Mouse (Mus musculus) heart, adult 11 months (tissue): Measurements from ENCODE around the gene Adcy5.

Source experiments
- DNase-seq: peaks from one replicate; pipeline ENCODE4 v3.0.0; 2022

Gene Adcy5

DNA sequence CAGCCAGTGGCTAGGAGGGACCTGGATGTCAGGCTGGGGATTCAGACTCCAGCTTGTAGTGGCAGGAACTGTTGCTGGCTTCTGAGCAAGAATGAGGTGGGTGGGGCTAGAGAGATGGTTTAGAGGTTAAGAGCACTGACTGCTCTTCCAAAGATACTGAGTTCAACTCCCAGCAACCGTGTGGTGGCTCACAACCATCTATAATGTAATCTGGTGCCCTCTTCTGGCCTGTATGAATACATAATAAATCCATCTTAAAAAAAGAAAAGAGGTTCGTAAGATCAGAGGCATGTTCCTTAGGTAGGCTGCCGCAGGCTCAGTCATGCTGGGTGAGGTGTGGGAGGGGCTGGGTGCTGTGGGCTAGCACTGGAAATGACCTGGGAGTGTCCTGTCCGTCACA lies 116.9 kb downstream of the Adcy5 start:
- DNase-seq, result no peak

DNA sequence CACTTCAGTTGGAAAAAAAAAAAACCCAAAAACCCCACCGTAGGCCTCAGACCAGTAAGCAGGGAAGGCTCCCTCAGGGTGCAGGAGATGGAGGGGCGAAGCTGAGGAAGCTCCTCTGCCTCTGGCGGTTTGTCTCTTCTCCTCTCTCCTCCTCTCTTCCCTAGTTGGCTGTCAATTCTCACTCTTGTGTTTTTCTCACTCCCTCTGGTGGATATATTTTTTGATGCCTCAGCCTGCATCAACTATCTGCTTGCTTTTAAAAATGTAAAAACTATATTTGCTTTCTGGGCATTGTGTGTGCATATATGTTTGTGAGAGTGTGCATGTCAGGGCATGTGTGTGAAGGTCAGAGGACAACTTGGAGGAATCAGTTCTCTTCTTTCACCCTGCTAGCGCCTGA lies 117.7 kb downstream of the Adcy5 start:
- no peak for DNase-seq

DNA sequence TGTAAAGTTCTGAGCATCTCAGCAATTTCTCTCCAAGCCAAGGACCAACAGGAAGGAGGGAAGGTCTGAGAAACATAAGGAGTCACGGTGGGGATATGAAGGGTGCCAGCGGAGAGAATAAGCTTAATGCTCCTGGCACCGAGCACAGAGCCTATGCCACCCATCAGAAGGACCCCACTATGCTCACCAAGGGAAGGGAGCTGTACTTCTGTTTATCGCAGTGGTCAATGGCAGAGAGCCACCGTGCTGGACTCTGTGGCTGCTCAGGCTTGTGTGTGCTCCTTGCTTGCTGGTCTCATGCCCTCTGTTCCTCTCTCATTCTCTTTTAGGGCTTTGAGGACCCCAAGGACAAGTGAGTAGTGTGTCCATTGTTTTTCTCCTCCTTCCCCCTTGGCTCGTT lies 123.5 kb downstream of the Adcy5 start:
- no peak for DNase-seq

DNA sequence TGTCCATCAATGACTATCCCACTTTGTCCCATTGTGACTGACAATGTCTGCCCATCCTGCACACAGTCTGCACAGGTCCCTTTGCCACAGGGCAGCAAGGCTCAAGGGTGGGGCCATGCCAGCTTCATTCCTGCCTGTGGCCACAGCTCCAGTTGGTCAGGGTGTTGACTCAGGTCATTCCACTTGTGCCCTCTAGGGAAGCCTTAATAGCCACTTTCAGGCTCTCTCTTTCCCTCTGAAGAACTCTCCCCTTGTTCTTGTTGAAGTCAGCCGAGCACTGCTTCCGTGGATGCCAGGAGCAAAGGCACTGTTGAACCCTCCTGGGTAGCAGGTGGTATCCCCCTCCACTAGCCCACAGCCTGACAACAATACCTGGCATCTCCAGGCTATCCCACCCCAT lies 127.8 kb downstream of the Adcy5 start:
- DNase-seq, result no peak

DNA sequence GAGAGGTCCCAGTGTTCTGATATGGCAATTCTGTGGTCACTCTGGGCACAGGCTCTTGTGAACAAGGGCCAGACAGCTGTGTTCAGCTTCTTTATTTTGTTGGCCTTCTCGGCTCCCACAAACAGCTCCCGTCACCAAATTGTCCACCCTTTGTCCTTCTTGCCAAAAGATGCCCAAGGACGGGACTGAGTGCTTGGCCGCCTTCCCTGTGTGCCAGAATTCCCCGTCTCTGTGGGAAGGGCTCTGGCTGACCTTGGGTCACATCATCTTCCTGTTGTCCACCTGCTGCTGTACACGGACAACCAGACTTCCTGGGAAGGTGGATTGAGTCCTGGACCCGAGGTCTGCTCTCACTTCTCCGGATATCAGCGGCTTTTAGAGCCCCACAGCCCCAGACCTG lies 131.1 kb downstream of the Adcy5 start:
- no peak for DNase-seq

DNA sequence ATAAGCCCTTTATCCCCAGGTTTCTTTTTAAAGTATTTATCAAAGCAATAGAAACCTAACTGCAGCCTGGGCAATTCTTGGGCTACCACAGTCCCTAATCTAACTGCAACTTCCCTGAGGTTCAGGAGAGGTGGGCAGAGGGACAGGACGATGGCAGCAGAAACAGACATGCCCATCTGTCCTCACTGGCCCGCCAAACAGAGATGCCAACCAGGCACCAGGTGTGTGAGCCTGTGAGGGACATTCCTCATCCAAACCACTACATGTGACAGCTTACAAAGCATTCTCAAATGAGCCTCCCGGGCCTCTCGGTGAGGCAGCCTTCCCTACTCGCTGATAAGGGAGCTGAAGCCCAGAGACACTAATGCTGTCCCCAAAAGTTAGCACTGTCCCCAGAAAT lies 132.6 kb downstream of the Adcy5 start:
- no peak for DNase-seq

DNA sequence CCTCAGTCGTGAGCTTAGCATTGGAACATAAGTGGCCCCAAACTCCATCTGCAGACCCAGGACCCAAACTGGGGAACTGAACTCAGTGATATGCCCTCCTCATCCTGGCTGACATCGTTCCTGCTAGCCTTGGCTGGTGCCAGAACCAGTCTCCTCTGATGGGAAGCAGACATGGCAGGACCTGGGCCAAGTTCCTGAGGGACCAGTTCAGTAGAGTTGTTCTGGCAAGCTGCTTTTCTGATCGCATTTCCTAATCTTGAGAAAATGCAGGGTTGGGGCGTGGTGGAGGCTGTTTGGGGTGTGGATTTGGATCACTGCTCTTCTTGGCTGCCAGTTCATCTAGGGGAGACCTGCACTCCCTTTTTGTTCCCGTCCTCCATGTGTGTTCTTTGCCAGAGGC lies 143.1 kb downstream of the Adcy5 start:
- peak; percentile 91 for DNase-seq

DNA sequence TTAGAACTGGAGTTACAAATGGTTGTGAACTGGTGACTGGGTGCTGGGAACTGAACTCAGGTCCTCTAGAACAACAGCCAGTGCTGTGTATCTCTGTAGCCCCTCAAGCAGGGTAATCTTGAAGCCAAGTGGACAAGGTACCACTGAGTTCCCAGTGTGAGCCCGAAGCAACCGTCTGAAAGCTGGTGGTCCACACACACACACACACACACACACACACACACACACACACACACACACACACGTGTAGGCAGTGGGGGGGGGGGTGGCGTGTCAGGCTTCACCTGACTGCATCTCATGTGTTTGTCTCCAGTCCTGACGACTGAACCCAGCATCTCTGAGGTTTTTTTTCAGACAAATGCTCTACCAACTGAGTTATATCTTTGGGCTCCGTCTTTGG lies 145.5 kb downstream of the Adcy5 start:
- DNase-seq, result peak; percentile 51

DNA sequence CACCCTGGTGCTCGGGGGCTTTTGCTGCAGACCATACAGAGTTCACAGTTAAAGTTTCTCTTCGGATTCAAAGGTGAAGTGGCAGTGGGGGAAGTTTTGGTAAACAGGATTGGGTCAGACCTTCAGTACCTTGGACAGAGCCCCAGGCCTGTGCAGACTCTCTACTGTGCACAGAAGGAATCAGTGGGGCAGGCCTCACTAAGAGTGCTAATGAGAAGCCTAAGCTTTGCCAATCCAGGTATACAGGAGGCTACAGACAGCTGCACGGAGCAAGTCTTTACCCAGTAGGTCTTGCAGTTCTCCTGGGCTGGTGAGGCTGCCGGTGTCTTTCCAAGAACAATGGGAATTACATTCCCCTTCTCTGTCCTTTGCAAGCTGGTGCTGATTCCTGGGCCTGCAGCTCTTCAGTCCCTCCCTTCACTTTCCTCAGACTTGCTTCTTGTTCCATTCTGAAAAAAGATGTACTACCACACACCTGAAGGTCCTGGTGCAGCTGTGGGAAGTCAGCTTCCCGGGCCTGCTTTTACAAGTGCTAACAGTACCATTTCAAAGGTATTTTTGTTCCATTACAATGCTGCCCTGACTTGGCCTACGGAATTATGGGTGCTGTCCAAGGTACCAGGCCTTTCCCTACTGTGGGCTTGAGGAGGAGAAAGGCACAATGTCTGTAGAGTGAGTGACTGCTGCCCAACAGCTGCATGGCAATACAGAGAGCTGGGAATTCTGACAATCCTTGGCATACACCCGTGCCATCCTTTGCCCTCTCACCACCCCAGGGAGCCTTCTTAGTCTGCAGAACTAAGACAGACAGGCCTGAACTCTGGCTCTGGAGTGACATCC lies 148.0 kb downstream of the Adcy5 start:
- peak; percentile 60 for DNase-seq

DNA sequence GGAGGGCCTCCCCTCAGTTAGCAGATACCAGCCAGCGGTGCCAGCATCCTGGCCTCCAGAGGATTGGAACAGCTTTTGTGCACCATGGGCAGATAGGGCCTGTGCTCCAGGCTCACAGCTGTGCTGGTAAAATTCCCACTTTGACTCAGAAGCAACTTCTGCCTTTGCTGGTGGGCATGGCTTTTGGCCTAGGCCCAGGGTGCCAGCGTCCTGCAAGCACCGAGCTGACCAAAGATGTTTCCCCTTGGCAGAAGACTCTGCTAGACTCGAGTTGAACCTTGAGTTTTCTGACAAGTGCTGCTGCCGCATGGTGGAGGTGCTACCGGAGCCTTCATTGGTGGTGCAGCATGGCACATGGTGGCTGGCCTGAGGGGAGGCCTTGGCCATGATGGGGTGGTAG lies 149.0 kb downstream of the Adcy5 start:
- peak; percentile 88 for DNase-seq

DNA sequence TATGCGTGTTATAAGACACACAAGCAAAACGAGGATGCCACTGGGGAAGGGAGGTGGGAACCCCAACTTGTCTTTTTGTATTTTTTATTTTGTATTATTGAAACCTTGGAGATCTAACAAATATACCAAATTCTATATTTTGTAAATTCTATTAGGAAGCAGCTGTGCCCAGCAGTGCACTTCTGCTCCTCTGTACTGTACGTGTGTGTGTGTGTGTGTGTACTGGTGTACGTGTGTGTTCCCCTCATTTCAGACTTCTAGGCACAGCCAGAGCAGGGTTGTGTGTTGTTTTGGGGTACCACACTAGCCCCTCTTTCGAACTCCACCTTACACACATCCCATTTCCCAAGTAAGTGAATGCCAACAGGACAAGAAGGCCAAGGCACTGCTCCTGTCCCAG lies 149.7 kb downstream of the Adcy5 start:
- DNase-seq, result peak; percentile 55

DNA sequence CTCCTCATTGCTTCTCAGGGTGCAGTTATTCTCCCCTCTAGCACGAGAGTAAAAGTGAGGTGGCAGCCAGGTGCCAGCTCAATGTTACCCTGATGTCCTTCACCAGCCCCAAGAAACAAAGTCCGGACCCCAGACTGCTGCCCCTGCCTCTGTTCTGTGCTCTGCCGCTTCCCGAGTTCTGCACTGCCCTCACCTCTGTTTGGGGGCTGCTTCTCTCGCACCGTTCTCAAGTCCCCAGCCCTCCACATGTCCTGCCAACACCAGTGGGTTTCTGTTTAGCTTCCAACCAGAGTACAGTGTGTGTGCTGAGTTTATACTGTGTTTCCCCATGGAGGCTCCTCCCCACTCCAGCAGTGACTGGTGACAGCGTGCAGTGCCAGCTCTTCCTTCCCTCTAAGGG lies 150.5 kb downstream of the Adcy5 start:
- peak; percentile 74 for DNase-seq

DNA sequence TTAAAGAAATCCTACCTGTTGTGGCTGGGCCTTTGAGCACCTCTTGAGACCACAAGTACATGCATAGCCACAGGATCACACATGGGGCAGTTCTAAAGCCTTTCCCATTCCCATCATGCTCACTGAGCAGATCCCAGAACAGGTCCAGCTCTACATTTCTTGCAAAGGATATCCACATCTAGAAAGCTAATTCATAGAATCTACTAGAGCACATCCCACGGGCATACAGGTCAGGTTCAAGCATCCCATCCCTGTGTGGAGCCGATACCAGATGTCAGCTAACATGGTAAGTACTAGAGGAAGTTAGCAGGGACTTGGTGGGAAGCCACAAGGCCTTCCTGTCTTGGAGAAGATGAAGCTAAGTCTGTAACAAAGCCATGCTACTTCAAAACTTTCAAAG lies 152.0 kb downstream of the Adcy5 start:
- DNase-seq, result peak; percentile 55

DNA sequence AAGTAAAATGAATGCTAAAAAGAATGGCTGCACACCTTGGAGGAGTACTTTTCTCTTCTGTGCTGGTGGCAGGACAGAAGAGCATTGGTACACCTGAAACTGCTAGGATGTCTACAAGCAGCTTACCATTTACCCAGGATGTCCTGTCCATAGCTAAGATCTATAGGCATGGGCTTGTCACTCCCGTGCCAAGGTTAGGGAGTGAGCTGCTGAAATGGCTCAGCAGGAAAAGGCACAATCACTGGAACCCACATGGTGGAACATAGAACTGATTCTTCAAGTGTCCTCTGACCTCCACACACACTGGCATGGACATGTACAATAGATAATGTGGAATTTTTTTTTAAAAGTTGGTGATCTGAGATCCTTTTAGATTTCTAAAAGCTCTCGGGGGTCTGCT lies 152.7 kb downstream of the Adcy5 start:
- peak; percentile 73 for DNase-seq

DNA sequence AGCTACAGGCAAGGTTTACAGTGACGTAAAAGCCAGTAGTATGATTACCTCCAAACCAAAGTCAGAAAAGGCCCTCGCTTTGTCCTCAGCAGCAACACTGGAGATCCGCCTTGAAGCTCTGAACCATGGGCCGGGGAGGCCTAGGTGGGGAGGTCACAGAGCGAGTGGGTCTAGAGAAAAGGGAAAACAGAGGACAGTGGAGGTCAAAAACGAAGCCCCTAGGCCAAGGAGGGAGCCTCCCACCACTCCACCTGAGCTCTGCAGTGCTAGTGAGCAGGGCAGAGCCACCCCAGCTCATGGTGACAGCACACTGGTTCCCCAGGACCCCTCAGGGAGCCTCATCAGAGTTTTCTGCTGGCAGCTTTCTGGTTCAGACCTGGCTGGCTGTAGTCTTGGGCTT lies 153.3 kb downstream of the Adcy5 start:
- DNase-seq, result peak; percentile 61

DNA sequence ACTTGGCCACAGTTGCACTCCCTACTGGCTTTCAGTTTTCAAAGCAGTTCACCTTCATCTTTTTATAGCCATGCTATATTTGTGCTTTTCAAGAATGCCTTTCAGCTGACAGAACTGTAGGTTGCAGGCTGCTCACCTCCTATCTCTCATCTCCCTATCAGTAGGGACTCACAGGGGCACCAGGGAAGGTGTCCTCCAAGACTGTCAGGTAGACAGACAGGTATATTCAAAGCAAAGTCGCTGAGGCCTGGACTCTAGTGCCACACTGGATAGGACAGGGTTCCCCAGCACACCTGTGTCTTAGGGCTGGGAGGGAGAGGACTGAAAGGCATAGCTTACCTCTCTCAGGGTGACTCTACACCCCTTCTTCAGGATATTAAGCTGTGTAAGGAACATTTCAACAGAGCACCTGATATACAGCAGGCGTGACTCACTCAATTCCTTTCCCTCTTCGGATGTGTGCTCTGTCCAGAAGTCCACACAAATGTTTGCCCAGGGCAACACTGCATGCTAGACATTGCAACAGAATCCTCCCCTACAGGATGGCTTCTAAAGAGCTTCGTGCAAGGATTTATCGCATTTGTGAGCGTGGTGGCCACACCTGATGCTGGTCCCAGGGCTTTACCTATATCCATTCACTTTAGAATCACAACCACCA lies 153.9 kb downstream of the Adcy5 start:
- peak; percentile 80 for DNase-seq

DNA sequence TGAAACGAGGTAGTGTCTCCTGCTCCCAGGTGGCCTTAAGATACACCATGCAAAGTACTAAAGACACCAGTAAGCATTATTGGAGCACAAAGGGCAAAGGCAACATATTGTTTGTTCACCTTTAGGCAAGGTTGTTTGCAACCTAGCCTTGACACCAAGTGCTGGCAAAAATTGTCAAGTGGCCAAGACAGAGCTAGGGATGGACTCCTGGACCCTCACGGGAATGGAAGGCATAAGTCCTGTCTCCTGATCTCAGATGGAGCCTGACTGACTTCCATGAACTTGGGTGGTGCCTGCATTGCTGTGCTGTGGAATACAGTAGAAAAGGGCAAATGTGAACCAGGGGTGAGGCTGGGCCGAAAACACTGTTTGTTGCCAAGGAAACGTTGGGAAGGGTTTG lies 155.0 kb downstream of the Adcy5 start:
- peak; percentile 79 for DNase-seq

DNA sequence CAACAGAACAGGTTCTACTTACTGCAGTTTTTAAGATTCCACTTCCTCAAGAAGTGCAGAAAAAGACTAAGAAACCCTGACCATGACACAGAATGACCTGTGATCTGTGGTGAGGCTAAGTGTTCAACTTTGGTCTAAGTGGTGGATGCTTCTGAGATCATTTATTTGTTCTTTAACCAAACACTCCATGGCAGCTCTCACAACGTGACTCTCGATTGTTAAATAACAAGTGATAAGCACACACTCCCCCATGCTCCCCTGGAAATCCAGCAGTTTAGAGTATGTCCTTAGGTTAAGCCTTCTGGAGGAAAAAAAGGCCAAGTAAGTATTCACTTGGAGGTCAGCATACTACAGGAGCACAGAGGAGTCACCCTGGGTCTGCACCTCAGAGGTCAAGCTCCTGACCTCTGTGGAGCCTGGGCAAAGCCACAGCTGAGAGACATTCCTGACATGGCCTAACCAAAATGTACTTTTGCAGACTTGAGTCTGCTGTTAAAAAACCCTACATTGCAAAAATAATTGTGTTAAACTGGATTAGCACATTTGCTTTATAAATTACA lies 156.0 kb downstream of the Adcy5 start:
- peak; percentile 73 for DNase-seq

DNA sequence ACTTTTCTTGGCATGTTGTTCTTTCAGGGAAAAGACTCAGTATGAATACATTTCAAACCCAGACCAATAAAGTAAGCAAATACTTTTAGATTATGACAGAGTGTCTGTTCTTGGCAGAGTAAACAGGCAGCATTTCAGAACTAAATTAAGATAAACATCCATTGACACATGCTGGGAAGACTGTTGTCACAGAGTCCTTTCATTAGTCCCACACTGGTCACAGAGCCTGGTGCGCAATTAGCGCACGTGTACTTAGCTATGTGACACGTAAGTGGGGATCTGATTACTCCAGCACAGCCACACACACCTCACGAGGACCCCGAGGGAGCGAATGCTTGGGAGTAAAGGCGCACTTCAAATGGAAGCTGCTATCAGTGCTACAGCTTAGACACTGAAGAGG lies 156.9 kb downstream of the Adcy5 start:
- DNase-seq, result peak; percentile 80

DNA sequence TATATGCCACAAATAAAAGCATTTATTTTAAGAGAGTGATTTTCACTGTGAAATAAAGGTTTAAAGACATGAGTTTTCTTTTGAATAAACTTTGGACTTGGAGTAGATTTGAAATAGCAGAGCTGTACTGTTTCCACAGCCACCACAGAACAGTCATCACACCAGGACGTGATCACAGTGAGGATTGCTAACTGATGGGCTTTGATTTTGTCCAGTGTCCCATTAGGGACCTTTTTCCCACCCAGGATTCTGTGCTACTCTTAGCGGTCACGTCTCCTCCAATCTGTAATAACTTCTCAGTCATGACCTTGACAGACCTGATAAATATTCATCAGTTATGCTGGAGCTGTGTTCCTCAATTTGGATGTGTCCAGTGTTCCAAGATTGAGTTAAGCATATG lies 160.8 kb downstream of the Adcy5 start:
- DNase-seq, result peak; percentile 25

DNA sequence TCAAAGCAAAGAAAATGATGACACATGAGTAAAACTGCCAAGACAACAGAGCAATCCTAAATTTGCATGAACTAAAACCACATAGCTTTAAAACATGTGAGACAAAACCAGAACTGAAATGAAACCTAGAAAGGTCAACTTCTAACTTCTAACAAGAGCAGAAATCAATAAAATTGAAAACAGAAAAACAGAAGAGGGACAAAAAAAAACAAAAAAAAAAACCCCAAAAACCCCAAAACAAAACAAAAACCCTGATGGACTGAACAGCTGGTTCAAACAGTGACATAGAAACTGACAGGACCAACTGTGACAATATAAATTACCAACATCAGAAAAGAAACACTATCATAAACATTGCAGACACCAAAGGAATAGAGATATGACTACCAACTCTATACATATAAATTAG lies 162.2 kb downstream of the Adcy5 start:
- DNase-seq, result no peak

DNA sequence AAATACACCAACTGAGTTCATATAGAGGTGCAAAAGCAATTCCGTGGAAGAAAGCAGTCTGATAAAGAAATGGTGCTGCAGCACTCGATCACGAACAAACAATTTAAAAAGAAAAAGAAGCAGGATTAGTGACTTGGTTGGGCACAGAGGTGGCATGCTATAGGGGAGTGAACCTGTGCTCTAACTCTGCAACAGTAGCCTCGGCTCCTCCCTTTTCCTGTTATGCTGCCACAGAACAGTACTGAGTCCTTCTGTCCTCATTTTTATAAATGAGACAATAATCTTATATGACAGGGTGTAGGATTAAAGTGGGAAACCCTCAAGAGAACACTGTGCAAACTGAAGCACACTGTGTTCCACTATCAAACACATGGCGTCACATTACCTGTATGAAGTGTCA lies 162.8 kb downstream of the Adcy5 start:
- DNase-seq, result peak; percentile 4

DNA sequence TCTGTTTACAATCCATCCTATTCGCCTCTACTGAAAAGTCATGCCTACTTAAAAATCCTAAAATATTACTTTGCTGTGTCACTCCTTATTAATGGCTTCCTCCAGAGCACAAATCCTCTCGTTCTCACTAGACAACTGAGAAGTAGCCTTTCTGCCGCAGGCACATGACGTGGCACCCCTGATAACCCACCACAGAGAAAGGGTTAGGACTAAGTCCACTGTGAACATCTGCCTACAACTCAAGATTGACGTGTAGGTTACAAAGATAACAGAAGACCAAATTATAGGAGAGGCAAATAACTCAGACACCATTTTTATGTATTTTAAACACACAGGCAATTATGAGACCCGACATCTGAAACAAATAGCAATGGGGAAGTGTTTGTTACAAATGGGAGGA lies 163.7 kb downstream of the Adcy5 start:
- DNase-seq, result peak; percentile 25

DNA sequence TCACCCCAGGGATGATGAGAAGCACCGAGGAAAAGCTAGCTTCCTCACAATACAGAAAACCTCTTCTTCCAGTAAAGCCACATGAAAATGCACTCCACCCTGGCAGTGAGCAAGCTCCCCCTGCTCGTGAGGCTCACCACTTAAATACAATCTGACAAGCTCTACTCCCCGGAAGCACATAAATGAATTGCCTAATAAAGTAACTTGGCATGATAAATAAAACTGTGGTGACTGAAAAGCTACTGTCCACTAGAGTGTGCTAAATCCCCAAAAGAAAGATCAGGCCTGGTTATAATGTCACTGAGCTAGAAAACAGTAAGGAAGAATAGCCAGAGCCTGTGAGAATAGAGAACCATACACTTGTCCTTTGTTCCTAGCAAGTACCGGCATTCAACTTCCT lies 164.7 kb downstream of the Adcy5 start:
- peak; percentile 70 for DNase-seq
